Mouse (Mus musculus) liver, embryonic 11.5 days (tissue): ENCODE measurements around the gene Bbx. TPM values are rescaled to one million over a fixed set of nuclear protein-coding genes. Genes with fewer than 3 reads are reported as not detected.

Experiments used
- polyA plus RNA-seq: library from polyadenylated mRNA; unstranded; fragments of >200 nt; fragmentation: Nextera tagmentation; extraction: Ambion mirVana; gene quantifications from 2 replicates; pipeline ENCODE4 v1.2.1, GENCODE M21; 2014

Gene Bbx
- polyA plus RNA-seq, 1 experiment from 2014 or later, result 19.6 TPM

Other genes starting within 250 kb of the Bbx start
- not detected in 2 replicates for gene Ccdc54, start 158.8 kb upstream of the Bbx start, polyA plus RNA-seq